Mouse (Mus musculus) embryonic facial prominence, embryonic 13.5 days (tissue): ENCODE results near the gene Afg1l. TPM values are rescaled to one million over a fixed set of nuclear protein-coding genes. Genes with fewer than 3 reads are reported as not detected.

Experiments used
- ATAC-seq: fragments of 200-750 bp; cut with Nextera tagmentation; 2 replicates; pipeline ENCODE4 v1.8.0; 2017; ENCODE audit warnings: low read depth; ENCODE audit not compliant: insufficient number of reproducible peaks, insufficient read depth, low FRiP score, low TSS enrichment
- H3K27ac ChIP-seq: fragments of 300-500 bp; sonication (generic); 2 replicates; pipeline ENCODE4 v1.5.1; 2015; ENCODE audit warnings: moderate library complexity, mild to moderate bottlenecking, inconsistent platforms
- H3K27me3 ChIP-seq: fragments of 300-500 bp; sonication (generic); 2 replicates; pipeline ENCODE4 v1.6.1; 2015; ENCODE audit warnings: mild to moderate bottlenecking, inconsistent platforms
- H3K36me3 ChIP-seq: fragments of 300-500 bp; sonication (generic); 2 replicates; pipeline ENCODE4 v1.6.1; 2015; ENCODE audit warnings: mild to moderate bottlenecking, inconsistent platforms
- H3K4me1 ChIP-seq: fragments of 300-500 bp; sonication (generic); 2 replicates; pipeline ENCODE4 v1.6.1; 2015; ENCODE audit warnings: inconsistent platforms
- H3K4me2 ChIP-seq: fragments of 300-500 bp; sonication (generic); 2 replicates; pipeline ENCODE4 v1.6.1; 2015; ENCODE audit warnings: moderate library complexity, mild to moderate bottlenecking, inconsistent platforms
- H3K4me3 ChIP-seq: fragments of 300-500 bp; sonication (generic); 2 replicates; pipeline ENCODE4 v1.5.1; 2015; ENCODE audit warnings: mild to moderate bottlenecking, inconsistent platforms
- H3K9ac ChIP-seq: fragments of 300-500 bp; sonication (generic); 2 replicates; pipeline ENCODE4 v1.6.1; 2015; ENCODE audit warnings: mild to moderate bottlenecking, inconsistent platforms
- H3K9me3 ChIP-seq: fragments of 300-500 bp; sonication (generic); 2 replicates; pipeline ENCODE4 v1.6.1; 2016; ENCODE audit warnings: inconsistent platforms
- WGBS: fragments of 180-500 bp; shearing (Covaris S2); methylation state at CpG from one replicate; pipeline ENCODE4 v1.1.7; 2015; ENCODE audit warnings: mixed read lengths; 5-methylcytosine and 5-hydroxymethylcytosine counted together
- polyA plus RNA-seq: library from polyadenylated mRNA; unstranded; fragments of >200 nt; fragmentation: Nextera tagmentation; extraction: Ambion mirVana; gene quantifications from 2 replicates; pipeline ENCODE4 v1.2.1, GENCODE M21; 2015

The Afg1l gene
- 6.7 and 7.1 TPM in 2 replicates for polyA plus RNA-seq

DNA sequence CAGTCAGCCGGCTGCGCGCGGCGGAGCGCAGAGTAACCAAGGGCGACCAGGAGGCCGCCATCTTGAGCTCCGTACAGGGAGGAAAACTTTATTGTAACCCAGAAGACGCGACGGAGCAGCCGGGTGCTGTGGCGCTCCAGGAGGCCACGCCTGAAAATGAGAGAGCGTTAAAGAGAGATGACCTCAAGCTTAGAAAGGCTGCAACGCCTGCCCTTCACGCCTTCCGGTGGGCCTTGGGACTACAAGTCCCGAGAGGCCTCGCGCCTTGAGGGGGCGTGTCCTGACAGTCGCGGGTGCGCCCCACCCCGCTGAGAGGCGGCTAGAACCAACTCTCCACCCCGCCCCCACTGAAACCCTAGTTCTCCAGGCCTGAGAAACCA, at the start of gene Afg1l:
TSS of gene Afg1l (minus strand) at position 225 of the 380 bp plus-strand sequence.
- peak; percentile 92 for ATAC-seq
- Histone ChIP-seq H3K4me2 (peak within 1 kb of the TSS; percentile 87), H3K27me3 (no peaks in the 10 kb centered on the region), H3K4me1 (peaks cover 12% of the 10 kb centered on the region; the same call in 1 of the 2 replicates), H3K9me3 (no peaks in the 10 kb centered on the region), H3K9ac (peak within 1 kb of the TSS; percentile 92), H3K27ac (peak within 1 kb of the TSS; percentile 93), H3K36me3 (no peaks in the 10 kb centered on the region), H3K4me3 (peak within 1 kb of the TSS; percentile 79)
- WGBS = under 1% methylated on average over 29 of the region's 29 CpGs

DNA sequence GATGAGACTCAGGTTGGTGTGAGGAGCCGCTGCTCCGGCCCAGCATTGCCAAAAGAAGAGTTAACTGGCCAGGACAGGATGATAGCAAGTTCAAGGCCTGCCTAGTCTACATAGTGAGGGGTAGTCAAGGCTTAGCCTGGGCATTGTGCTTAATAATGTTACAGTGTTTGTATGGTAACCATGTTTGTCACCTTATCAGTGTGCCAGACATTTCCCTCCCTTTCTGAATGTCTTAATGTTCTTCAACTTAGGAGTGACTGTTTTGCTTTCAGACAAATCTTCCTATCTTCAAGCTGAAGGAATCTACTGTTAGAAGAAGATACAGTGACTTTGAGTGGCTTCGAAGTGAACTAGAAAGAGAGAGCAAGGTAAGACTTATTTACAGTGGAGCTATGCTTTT, 47.3 kb upstream of the Afg1l start:
- Histone ChIP-seq H3K27me3 (no peaks in the 10 kb centered on the region), H3K9me3 (no peaks in the 10 kb centered on the region), H3K27ac (no peak overlapping the region), H3K9ac (no peak overlapping the region), H3K36me3 (peaks cover 50% of the 10 kb centered on the region), H3K4me2 (no peak overlapping the region), H3K4me1 (peaks cover 22% of the 10 kb centered on the region), H3K4me3 (no peak overlapping the region)
- WGBS = over 99% methylated on average over 3 of the region's 3 CpGs
- ATAC-seq = no peak

- Histone ChIP-seq H3K4me2 (no peak overlapping the region), H3K9me3 (no peaks in the 10 kb centered on the region), H3K4me3 (no peak overlapping the region), H3K9ac (no peak overlapping the region), H3K4me1 (peaks cover 22% of the 10 kb centered on the region), H3K27ac (no peak overlapping the region), H3K36me3 (peaks cover 29% of the 10 kb centered on the region), H3K27me3 (no peaks in the 10 kb centered on the region)
- WGBS = 38% methylated on average over 11 of the region's 11 CpGs
- ATAC-seq = peak; percentile 53; the same call in 1 of the 2 replicates
Observed at GRCm38 (mm10) chr10:42523556-42524162, 45.3 kb upstream of the Afg1l start.

DNA sequence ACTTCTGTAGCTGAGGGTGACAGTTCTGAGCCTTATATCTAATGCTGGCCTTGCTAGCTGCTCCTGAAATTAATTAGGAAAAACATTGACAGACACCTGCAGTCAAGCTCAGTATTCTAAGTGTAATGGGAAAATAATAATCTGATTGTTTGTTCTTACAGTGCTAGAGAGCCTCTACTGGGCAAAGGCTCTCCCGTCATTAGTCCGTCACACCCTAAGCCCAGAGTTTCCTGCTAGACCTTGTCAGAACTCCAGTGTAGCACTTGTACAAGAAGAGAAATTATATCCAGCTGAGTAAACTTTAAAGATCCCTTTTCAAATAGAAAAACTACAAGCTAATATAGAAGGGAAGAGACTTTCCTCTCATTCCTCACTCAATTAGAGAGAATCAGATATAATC, 44.5 kb upstream of the Afg1l start:
- Histone ChIP-seq H3K27ac (no peak overlapping the region), H3K36me3 (peaks cover 22% of the 10 kb centered on the region), H3K9me3 (no peaks in the 10 kb centered on the region), H3K9ac (no peak overlapping the region), H3K4me2 (no peak overlapping the region), H3K4me3 (no peak overlapping the region), H3K27me3 (no peaks in the 10 kb centered on the region), H3K4me1 (peaks cover 22% of the 10 kb centered on the region)
- 41% methylated on average over 2 of the region's 2 CpGs for WGBS
- ATAC-seq = 0 out of 2 replicates have a peak, but pooled peaks have one; percentile 23

GRCm38 (mm10) chr10:42521315-42521981, 43.1 kb upstream of the Afg1l start:
- ATAC-seq = no peak
- no peak overlapping the region for H3K4me3 ChIP-seq
- no peak overlapping the region for H3K4me2 ChIP-seq
- no peak overlapping the region for H3K27ac ChIP-seq
- peaks cover 10% of the 10 kb centered on the region for H3K36me3 ChIP-seq
- 62% methylated on average over 5 of the region's 5 CpGs for WGBS
- H3K9me3 ChIP-seq = no peaks in the 10 kb centered on the region
- H3K4me1 ChIP-seq = peaks cover 25% of the 10 kb centered on the region
- no peaks in the 10 kb centered on the region for H3K27me3 ChIP-seq
- no peak overlapping the region for H3K9ac ChIP-seq

DNA sequence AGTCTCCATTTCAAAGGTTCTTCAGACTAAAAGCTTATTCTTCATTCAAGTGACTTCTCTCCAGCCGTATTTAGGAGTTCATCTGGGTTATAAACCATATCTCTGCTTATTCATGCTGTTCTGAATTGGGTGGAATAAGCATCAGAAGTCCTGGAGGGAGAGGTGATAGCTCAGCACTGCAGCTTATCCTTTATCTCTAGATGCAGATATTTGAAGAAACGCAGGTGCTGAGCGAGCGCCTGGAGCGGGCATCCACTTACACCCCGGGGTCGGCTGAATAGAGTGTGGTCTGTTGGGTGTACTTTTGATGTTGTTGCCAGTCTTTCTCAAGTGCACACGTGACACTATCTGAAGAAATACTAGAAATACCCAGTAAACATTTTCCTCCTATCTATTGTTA, 40.0 kb upstream of the Afg1l start:
- H3K27ac ChIP-seq = no peak overlapping the region
- WGBS = 88% methylated on average over 8 of the region's 8 CpGs
- no peaks in the 10 kb centered on the region; the same call in 1 of the 2 replicates for H3K36me3 ChIP-seq
- H3K4me1 ChIP-seq = peaks cover 14% of the 10 kb centered on the region
- ATAC-seq = no peak
- no peak overlapping the region for H3K4me3 ChIP-seq
- no peak overlapping the region for H3K4me2 ChIP-seq
- H3K9me3 ChIP-seq = no peaks in the 10 kb centered on the region
- no peaks in the 10 kb centered on the region for H3K27me3 ChIP-seq
- no peak overlapping the region for H3K9ac ChIP-seq

DNA sequence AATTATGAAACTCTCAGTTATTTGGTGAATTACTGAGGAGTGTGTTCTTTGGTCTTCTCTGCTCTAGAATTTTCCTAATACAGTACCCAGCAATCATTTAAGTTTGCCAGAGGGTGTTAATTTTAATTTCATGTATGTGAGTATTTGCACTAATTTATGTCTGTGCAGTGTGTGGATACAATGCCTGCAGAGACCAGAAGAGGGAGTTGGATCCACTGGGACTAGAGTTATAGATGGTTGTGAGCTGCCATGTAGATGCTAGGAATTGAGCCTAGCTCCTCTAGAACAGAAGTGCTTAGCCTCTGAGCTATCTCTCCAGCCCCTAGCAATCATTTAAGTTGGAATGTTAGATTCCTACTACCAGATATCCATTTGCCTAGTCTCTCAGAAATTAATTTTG, 35.8 kb upstream of the Afg1l start:
- H3K4me1 ChIP-seq = peaks cover 3% of the 10 kb centered on the region
- H3K9ac ChIP-seq = no peak overlapping the region
- H3K9me3 ChIP-seq = no peaks in the 10 kb centered on the region
- no peak overlapping the region for H3K27ac ChIP-seq
- H3K36me3 ChIP-seq = peaks cover 8% of the 10 kb centered on the region
- no peak overlapping the region for H3K4me3 ChIP-seq
- no peak for ATAC-seq
- H3K27me3 ChIP-seq = no peaks in the 10 kb centered on the region
- H3K4me2 ChIP-seq = no peak overlapping the region

DNA sequence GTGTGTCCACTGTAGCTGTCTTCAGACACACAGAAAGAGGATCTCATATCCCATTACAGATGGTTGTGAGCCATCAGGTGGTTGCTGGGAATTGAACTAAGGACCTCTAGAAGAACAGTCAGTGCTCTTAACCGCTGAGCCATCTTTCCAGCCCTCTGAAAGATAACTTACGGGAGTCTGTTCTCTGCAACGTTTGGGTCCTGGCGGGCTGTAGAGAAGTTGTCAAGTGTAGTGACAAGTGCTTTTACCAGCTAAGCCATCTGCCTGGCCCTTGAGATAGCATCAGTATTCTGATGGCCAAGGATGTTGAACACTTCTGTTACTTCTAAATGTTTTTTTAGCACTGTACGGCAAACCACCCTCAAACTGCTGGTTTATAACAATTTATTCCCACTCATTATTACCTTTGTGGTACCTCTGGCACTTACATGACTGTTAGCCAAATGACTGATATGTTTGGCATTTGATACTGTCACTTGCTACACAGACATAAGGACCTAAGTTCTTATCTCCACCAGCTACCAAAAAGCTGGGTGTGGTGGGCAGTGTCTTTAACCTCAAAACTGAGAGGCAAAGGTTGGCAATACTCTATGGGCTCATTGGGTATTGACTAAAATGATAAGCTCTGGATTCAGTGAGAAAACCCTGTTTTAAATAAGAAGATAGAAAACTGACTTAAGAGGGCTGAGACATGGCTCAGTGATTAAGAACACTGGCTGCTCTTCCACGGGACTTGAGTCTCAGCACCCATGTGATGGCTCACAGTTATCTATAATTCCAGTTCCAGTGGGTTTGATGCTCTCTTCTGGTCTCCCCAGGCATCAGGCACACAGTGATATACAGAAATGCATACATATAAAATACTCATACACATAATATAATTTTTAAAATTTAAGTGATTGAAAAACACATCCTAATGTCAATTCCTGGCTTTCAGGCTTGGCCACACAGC, 33.1 kb upstream of the Afg1l start:
- H3K27me3 ChIP-seq = no peaks in the 10 kb centered on the region
- no peak overlapping the region for H3K4me2 ChIP-seq
- H3K9me3 ChIP-seq = no peaks in the 10 kb centered on the region
- ATAC-seq = no peak
- peaks cover 22% of the 10 kb centered on the region for H3K36me3 ChIP-seq
- no peak overlapping the region for H3K4me3 ChIP-seq
- H3K9ac ChIP-seq = no peak overlapping the region
- H3K27ac ChIP-seq = no peak overlapping the region
- 93% methylated on average over 6 of the region's 6 CpGs for WGBS
- H3K4me1 ChIP-seq = no peaks in the 10 kb centered on the region; the same call in 1 of the 2 replicates

- no peak for ATAC-seq
Observed at GRCm38 (mm10) chr10:42510141-42510540, 31.8 kb upstream of the Afg1l start.

DNA sequence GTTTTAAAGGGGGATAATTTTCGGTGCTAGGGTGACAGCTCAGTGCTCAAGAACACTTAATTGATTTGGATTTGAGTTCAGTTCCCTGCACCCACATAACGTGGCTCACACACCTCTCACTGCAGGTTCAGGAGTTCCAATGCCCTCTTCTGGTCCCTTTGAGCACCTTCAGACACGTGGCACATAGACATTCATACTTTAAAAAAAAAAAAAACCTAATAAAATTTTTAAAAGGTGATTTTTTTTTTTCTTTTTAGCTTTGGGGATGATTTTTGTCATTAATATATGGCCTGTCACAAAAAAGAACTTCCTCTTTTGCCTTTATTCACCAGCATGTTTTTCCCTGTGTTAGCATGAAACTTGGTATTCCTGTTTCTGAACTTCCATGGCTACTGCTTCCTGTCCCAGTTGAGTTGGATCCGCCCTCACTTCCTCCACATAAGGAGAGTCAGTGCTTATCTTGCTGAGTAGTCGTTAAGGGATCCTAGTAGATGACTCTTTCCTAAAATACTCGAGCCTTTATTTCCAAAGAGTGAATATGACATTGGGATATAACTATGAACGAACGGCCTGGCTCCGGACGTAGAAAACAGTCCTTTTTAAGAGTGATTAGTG, 25.8 kb upstream of the Afg1l start:
- 90% methylated on average over 10 of the region's 10 CpGs for WGBS
- no peak overlapping the region for H3K9ac ChIP-seq
- ATAC-seq = no peak
- peak overlapping the region; percentile 75; the same call in 1 of the 2 replicates for H3K4me2 ChIP-seq
- H3K4me3 ChIP-seq = no peak overlapping the region
- no peaks in the 10 kb centered on the region for H3K27me3 ChIP-seq
- H3K36me3 ChIP-seq = peaks cover 17% of the 10 kb centered on the region
- H3K27ac ChIP-seq = no peak overlapping the region
- H3K9me3 ChIP-seq = no peaks in the 10 kb centered on the region
- H3K4me1 ChIP-seq = peaks cover 2% of the 10 kb centered on the region; the same call in 1 of the 2 replicates

More at GRCm38 (mm10) chr10:42510141-42510540, 31.8 kb upstream of the Afg1l start:
- Histone ChIP-seq H3K27ac (no peak overlapping the region), H3K4me3 (no peak overlapping the region), H3K27me3 (no peaks in the 10 kb centered on the region), H3K4me2 (no peak overlapping the region), H3K9ac (no peak overlapping the region), H3K9me3 (no peaks in the 10 kb centered on the region), H3K36me3 (peaks cover 22% of the 10 kb centered on the region), H3K4me1 (no peaks in the 10 kb centered on the region; the same call in 1 of the 2 replicates)
- 85% methylated on average over 6 of the region's 6 CpGs for WGBS
